Mouse (Mus musculus): ENCODE data around the gene Capn2.

Gene Capn2

DNA sequence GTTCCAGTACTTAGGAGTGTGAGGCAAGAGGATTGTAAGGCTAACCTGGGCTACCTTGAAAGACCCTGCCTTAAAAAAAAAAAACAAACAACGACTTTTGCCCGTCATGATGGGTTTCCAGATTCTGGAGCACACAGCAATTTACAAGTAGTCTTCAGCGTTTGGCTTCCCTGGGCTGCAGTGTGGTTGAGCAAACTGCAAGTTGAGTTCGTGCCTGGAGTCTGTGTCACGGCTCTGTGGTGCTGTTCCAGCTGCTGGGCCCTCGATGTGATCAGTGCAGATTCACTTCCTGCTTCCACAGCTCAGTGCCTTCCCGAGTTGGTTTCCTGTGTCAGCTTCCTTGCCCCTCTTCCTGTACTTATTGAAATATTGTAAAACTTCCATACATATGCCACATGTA lies 56.1 kb downstream of the Capn2 start:
- DNase-seq (ENCODE audit: low spot score in 2 of 2) = peak in 1 of 2 experiments; percentile 57

DNA sequence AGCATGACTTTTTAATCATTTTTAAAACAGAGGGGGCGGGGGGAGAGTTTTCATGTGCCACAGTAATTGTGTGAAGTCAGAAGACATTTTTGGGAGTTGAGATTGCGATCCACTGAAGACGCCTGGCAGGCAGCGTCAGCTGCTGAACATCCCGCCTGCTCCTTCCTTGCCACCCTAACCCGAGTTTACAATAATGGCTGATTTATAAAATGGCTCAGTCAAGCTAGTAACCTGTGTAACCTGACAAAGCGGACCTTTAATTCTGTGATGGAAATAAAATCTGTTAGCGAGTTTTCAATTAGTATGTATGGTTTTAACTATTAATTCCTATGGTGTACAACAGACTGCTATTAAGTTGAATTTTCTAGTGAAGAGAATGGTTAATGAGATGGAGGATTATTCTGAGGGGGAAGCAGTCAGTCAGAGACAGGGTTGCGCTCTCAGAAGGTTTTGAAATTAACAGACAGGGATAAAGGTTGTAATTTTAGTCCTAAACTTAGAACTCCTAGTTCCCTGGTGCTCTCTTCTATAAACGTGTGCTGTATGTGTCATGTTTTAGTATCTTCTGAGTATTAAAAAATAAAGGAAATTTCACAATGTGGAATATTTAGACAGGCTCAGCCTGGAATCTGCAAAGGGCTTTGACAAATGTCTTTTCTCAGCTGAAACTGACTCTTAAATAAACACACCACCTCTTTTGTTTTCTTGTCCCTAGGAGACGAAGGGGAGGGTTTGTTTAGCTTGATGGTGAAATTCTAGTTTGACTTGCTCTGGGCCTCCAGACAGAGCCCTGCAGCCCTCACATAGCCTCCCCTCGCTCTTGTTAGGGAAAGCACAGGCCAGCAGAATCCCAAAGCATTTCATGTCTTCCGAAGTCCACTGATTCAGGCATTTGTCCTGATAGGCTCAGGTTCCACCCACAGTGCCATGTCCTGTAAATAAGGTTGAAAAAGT lies 56.8 kb downstream of the Capn2 start:
- DNase-seq (ENCODE audit: low spot score in 2 of 2) = no peak

DNA sequence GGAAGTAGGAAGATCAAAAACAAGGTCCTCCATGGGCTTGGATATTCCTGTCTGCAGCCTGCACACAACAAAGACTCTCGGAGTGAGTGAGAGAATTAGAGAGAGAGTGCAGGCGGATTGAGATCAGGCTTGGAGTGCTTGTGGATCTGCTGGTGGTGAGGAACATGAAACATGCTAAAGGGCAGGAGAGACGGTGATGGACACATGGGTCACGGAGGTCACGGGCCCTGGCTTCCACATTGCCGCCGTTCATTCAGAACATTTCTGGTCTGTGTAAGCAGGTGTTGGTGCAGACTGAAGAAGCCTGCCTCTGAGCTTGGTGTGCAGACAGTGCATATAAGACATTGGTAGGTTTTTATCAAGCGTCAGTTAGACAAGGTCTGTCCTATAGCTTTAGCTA lies 58.0 kb downstream of the Capn2 start:
- no peak for DNase-seq (ENCODE audit: low spot score in 2 of 2)

DNA sequence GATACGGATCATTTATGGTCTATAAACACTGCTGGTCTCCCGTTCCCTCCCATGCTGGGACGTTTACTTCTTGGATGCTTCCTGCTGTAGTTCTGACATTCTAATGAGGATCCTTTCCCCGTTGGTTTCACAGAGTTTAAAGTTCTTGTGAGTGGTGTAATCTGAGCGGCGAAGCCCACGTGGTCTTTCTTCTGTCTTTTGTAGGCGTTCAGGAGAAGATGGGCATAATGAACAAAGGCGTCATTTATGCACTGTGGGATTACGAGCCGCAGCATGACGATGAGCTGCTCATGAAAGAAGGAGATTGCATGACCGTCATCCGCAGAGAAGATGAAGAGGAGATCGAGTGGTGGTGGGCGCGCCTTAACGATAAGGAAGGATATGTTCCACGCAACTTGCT lies 58.9 kb downstream of the Capn2 start:
- no peak for DNase-seq (ENCODE audit: low spot score in 2 of 2)

DNA sequence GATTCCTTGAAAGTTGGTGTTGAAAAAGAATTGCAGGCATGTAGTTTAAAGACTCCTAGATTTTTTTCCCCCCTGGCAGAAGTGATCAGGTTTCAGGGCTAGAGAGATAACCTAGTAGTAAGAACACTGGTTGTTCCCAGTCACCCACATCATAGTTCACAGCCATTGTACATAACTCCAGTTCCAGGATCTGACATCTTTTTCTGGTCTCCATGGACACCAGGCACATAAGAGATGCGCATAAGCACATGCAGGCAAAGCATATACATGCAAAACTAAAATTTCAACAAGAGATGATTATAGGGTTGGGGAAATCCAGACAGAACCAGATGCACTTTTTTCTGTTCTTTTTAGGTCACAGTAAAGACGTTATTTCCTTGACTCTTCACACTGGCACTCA lies 62.3 kb downstream of the Capn2 start:
- DNase-seq (ENCODE audit: low spot score in 2 of 2) = no peak

DNA sequence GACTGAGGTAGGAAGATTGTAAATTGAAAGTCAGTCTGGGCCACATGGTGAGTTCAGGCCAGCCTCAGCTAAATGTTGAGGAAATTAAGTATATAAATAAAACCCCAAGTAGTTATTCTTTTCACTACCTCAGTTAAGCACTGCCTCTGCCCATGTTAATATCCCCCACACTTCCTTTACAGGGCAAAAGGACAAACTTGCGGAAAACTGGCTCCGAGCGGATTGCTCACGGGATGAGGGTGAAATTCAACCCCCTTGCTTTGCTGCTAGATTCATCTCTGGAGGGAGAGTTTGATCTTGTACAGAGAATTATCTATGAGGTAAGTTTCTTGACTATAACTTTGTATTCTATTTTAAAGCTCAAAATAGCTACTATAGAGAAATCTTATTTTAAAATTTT lies 64.9 kb downstream of the Capn2 start:
- DNase-seq (ENCODE audit: low spot score in 2 of 2) = no peak

DNA sequence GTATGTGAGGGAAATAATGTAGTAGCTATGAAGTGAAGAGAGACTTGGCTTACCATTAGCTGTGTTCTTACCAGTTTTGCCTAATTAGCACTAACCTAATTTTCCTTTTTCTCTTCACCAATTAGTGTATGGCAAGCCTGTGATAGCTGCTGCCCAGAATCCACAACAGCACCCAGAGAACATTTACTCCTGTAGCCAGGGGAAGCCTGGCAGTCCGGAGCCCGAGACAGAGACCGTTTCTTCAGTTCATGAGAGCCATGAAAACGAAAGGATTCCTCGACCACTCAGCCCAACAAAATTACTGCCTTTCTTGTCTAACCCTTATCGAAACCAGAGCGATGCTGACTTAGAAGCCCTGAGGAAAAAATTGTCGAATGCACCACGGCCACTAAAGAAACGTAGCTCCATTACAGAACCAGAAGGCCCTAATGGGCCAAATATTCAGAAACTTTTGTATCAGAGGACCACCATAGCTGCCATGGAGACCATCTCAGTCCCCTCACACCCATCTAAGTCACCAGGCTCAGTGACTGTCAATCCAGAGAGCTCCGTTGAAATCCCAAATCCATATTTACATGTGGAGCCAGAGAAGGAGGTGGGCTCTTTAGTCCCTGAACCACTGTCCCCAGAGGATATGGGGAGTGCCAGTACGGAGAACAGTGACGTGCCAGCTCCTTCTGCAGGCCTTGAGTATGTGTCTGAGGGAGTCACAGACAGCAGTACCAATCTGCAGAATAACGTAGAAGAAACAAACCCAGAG lies 69.0 kb downstream of the Capn2 start:
- DNase-seq (ENCODE audit: low spot score in 2 of 2) = no peak

DNA sequence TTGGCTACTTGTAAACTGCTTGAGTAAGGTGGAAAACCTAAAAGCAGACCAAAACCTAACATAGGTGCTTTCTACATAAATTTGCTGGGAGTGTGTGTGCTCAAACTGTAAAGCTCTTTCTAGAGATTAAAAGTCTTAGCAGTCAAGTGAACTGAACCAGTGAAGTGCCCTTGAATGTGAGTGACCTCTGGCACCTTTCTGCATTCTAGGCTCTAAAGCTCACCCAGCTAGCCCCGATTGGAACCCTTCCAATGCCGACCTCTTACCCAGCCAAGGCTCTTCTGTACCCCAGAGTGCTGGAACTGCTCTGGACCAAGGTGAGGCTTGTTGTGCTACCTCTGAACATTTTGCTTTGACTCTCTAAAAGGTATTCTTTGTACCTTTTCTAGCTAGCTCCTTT lies 73.3 kb downstream of the Capn2 start:
- no peak for DNase-seq (ENCODE audit: low spot score in 2 of 2)

DNA sequence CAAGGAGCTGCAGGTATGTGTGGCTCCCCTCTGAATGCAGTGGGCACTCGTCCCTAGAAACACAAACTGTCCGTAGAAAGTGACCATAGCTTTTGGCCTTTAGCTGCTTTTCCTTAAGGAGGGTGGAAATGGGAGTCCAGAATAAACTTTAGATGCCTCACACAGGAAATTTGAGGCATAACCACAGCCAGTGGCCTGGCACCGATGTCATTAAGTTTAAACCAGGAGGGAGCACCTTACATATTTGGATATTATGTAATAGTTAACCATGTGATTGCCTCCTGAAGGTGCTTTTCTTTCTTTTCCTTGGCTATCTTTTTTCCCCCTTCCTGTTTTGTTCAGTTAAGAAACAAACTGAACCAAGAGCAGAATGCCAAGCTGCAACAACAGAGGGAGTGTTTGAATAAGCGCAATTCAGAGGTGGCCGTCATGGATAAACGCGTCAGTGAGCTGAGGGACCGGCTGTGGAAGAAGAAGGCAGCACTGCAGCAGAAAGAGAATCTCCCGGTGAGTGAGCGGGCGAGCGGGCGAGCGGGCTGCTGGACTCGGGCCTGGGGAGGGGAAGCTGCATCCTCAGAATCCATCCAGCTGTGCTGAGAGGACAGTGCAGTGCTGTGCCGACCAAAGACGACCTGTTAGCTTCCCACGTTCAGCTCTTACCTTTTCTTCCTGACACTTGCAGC lies 75.5 kb downstream of the Capn2 start:
- DNase-seq (ENCODE audit: low spot score in 2 of 2) = no peak

DNA sequence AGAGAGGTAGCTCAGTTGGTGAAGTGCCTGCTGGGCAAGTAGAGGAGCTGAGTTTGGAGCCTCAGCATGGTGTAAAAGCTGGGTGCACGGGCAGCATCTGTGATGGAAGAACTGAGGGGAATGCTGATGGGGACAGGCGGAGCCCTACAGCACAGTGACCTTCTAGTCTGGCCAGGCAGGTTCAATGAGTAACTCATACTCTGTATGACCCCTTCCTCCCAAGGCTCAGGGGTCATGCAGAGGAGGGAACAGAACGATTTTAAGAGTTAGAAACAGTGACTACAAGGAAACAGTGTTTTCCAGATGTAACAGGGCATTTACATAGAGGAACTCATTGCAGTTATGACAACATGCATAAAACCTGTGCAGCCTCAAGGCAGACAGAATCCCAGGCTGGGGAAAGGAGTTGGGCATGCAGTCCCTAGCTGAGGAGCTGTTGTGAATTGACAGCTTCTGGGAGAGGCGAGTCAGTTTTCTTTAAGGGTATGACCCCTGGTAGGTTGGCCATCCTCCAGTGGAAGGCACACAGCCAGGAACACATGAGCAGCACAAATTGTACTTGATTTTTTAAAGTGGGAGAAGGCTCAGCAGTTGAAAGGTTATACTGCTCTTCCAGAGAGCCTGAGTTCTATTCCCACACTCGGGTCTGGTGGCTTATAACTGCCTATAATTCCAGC lies 77.7 kb downstream of the Capn2 start:
- no peak for DNase-seq (ENCODE audit: low spot score in 2 of 2)

DNA sequence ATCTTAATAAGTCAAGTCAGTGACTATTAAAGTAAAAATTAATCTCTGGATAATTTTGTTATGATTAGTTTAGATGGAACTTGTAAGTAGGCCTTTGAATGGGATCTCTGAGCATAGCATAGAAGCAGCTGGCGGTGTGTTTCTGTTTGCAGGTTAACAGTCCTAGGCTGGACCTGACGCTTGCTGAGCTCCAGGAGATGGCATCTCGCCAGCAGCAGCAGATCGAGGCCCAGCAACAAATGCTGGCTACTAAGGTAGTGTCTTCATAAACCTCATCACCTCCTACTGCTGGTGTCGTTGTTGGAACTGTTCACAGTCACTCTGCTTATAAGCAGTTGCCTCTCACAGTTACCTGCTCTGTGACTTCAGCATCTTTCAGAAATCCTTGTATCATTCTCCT lies 80.7 kb downstream of the Capn2 start:
- no peak for DNase-seq (ENCODE audit: low spot score in 2 of 2)

DNA sequence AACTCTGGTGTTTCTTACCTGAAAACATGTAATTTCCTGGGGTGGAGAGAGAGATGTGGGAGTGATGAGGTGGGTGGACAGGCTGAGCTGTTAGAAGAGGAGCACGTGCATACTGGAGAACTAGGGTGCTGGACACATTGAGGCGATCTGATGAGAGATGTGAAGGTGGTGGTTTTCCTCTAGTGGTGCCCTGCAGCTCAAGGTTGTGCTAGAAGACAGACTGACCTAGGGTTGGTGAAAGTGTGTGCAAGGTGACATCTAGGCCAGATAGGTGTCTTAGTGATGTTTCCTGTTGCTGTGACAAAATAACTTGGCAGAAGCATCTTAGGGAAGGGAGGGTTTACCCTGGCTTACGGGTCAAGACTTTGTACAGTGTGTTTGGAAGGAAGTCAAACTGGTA lies 85.3 kb downstream of the Capn2 start:
- no peak for DNase-seq (ENCODE audit: low spot score in 2 of 2)

DNA sequence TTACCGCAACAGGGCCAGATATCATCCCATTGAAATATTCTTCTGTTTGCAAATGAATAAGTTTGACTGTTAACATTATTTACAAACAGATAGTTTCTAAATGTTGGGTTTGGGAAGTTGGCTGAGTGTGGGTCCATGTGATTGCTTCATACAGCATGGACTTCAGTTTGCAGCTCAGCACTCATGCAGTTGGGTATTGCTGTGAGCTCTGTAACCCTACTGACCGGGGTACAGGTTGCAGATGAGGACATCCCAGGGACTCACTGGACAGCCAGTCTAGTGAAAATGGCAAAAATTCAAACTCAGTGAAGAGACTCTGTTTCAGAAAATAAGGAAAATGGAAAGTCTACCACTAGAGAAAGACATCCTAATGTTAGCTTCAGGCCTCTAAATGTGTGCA lies 86.7 kb downstream of the Capn2 start:
- no peak for DNase-seq (ENCODE audit: low spot score in 2 of 2)

DNA sequence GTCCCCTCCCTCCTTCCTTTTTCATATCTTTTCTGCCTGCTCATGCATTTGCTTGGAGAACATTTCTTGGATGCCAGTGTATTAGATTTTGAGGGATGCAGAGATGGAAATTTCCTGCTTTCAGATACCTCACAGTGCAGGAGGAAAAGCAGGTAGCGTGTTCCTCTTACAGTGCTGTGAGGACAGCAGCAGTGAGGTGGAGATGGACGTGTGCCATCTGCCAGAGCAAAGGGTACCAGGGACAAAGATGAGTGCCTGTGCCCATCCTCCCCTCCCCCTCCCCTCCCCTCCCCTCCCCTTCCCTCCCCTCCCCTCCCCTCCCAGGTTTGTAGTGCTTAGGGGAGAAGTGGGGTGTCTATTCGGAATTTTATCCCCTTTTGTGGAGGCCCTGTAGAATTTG lies 87.6 kb downstream of the Capn2 start:
- no peak for DNase-seq (ENCODE audit: low spot score in 2 of 2)

DNA sequence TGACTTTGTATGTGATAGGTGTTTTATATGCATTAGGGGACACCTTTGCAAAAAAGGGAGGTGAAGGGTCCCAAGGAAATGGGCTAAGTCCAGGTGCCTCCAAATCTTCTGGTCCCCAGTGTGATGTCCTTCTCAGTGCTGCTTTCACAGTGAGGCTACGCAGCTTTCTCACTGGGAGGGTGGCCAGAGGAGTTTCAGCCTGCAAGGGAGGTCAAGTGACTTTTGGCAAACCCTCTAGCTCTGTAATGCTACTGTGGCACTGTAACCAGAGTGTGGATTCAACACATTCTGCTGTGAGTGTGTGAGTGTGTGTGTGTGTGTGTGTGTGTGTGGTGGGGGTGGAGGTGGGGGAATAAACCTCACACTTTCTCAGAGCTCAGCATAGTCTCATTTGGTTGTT lies 90.0 kb downstream of the Capn2 start:
- DNase-seq (ENCODE audit: low spot score in 2 of 2) = no peak

DNA sequence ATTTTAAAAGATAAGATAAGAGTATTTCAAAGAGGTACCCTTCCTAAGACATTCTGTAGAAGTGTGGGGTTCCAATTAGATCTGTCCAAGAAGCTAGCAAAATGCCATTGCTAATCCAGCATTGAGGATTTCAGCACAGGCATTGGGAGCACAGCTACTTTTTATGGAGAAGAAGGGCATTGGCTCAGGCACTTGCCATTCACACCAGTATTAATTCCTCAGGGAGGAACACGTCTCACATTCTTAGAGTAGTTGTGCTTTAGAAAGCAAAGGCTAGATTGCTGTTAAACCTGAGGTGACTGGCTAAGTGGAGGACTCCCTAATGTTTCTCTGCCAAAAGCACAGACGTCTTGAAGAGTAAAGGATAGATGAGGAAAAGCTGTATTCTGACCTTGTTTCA lies 91.0 kb downstream of the Capn2 start:
- DNase-seq (ENCODE audit: low spot score in 2 of 2) = no peak

DNA sequence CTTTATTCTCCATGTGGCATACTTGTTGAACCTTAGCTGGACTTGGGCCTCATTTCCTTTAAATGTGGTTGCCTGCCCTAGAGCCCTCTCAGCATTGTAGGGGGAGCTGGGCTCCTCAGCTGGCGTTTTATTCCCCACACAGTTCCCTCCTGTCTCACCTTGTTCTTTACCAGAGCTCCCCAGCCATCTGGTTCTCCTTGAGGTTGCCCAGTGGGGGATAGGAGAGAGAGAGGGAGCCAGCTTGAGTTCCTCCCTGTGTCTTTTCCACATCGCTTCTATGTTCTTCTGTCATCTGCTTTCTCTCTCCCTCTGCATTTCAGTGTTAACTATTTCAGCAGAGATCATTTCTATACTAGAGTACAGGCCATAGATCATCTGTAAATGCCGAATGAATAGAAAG lies 92.2 kb downstream of the Capn2 start:
- DNase-seq (ENCODE audit: low spot score in 2 of 2) = no peak

DNA sequence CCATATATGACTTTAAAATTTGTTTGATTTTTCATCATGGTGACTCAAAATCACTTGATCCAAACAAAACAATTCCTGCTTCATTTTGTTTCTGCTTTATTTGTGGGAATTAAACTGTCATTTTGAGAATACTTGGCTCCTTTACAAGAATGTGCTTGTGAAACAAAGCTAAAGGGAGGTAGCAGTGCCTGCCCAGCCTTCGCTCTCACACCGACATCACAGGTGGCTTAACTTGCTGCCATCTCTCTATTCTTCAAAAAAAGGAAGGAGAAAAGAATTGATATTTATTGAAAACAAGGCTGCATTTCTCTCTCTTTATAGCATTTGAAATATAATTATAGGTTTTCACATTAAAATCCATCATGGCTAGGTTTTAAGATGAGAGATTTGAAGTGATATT lies 93.1 kb downstream of the Capn2 start:
- no peak for DNase-seq (ENCODE audit: low spot score in 2 of 2)

DNA sequence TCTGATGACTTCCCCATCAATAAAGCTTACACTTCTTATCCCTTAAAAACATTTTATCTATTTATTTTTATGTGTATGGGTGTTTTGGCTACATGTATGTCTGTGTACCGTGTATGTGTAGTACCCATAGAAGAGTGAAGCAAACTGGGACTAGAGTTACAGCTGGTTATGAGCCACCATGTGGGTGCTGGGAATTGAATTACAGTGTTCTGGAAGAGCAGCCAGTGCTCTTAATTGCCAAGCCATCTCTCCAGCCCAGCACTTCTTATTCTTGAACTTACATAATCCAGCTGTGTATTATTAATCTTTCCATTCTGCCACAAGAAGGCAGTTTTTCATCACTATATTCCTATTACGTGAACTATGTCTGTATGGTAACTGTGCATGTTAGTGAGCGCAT lies 97.9 kb downstream of the Capn2 start:
- DNase-seq (ENCODE audit: low spot score in 2 of 2) = no peak

All from spleen, postnatal 4 days (tissue).